10 mouse cellular contexts compared by ENCODE assay signal in genomic region chr6:100526066-100526465, GRCm38 (mm10).
A peak's percentile ranks its signal among the peaks of the same experiment; 100 is the strongest.
DNase-seq lines count a peak whose midpoint lies in the region; ATAC-seq and TF ChIP-seq lines count a peak whose summit lies in the region.
"Had no signal": no experiment of that assay in that cellular context is flagged by ENCODE, and none has a peak within 500 bp of the region (broad histone marks: within the 10 kb centered on the region; RNA-seq: fewer than 3 reads in every experiment).

No protein-coding gene starts in this region.

- no peak for TF ChIP-seq CTCF in C2C12 (IDR thresholded peaks at IDR 0.05; ENCODE audit: control insufficient read depth, insufficient read depth, insufficient read length)

- peaks cover 25% of the 10 kb centered on the region for H3K4me1 ChIP-seq in heart, embryonic 13.5 days
- no peaks in the 10 kb centered on the region for H3K4me1 ChIP-seq in liver, embryonic 16.5 days (ENCODE audit: control insufficient read depth, low read depth, low read length)

- ATAC-seq in heart, embryonic 13.5 days (ENCODE audit: extremely low read depth, insufficient number of reproducible peaks, low FRiP score, low TSS enrichment) = no peak
- ATAC-seq in liver, embryonic 16.5 days (ENCODE audit: low read depth) = no peak

- no peak overlapping the region for H3K27ac ChIP-seq in heart, embryonic 13.5 days (replicated peaks)
- no peak overlapping the region for H3K27ac ChIP-seq in liver, embryonic 16.5 days (ENCODE audit: low read length)
- H3K27ac ChIP-seq: left cerebral cortex, adult 2 months had no signal

- peak overlapping the region; percentile 38 for H3K4me2 ChIP-seq in heart, embryonic 13.5 days
- H3K4me2 ChIP-seq in liver, embryonic 16.5 days (ENCODE audit: low read depth, low read length) = 0 out of 2 replicates have a peak overlapping the region, but pooled peaks have one; percentile 3

- no peak overlapping the region for H3ac ChIP-seq in C2C12 (ENCODE audit: control insufficient read depth, insufficient read length, low read depth)

- H3K27me3 ChIP-seq in C2C12 (ENCODE audit: control insufficient read depth, insufficient read depth, insufficient read length) = peaks cover 3% of the 10 kb centered on the region
- peaks cover 30% of the 10 kb centered on the region for H3K27me3 ChIP-seq in heart, embryonic 13.5 days (replicated peaks)
- no peaks in the 10 kb centered on the region for H3K27me3 ChIP-seq in liver, embryonic 16.5 days (ENCODE audit: control insufficient read depth, insufficient read depth, low read depth, low read length)

- H3K79me2 ChIP-seq in C2C12 (ENCODE audit: control insufficient read depth, insufficient read depth) = no peaks in the 10 kb centered on the region

- no peaks in the 10 kb centered on the region for H3K79me3 ChIP-seq in C2C12 (ENCODE audit: low read depth)

- no peak overlapping the region for H3K4me3 ChIP-seq in C2C12 (ENCODE audit: insufficient read depth, poor library complexity, severe bottlenecking)
- H3K4me3 ChIP-seq in heart, embryonic 13.5 days = no peak overlapping the region
- H3K4me3 ChIP-seq in liver, embryonic 16.5 days (ENCODE audit: low read depth, low read length) = no peak overlapping the region
- H3K4me3 ChIP-seq: erythroblast, embryonic 14.5 days; left cerebral cortex, adult 2 months had no signal

- DNase-seq in heart, adult 8-10 months (ENCODE audit: low spot score) = peak; percentile 17
- DNase-seq in heart, postnatal 36 days = no peak
- no peak for DNase-seq in layer of hippocampus, postnatal 25 days (ENCODE audit: extremely low spot score in 1 of 2, low spot score in 1 of 2)
- no peak for DNase-seq in left cerebral cortex, adult 11 months (ENCODE audit: low spot score)
- DNase-seq in cerebellum, adult 11 months = no peak

- no peaks in the 10 kb centered on the region for H3K36me3 ChIP-seq in C2C12 (ENCODE audit: control insufficient read depth, insufficient read depth)
- no peaks in the 10 kb centered on the region for H3K36me3 ChIP-seq in heart, embryonic 13.5 days
- no peaks in the 10 kb centered on the region for H3K36me3 ChIP-seq in liver, embryonic 16.5 days (ENCODE audit: control insufficient read depth, insufficient read depth)

- 4% methylated on average over 9 of the region's 9 CpGs for WGBS in heart, embryonic 13.5 days
- 5% methylated on average over 9 of the region's 9 CpGs for WGBS in liver, embryonic 16.5 days (ENCODE audit: insufficient replicate concordance)

- H3K9me3 ChIP-seq in heart, embryonic 13.5 days = 0 out of 2 replicates have a peak, but pooled peaks cover 2% of the 10 kb centered on the region
- H3K9me3 ChIP-seq in liver, embryonic 16.5 days (replicated peaks; ENCODE audit: control insufficient read depth, low read length) = no peaks in the 10 kb centered on the region

- H3K9ac ChIP-seq in heart, embryonic 13.5 days = peak overlapping the region; percentile 2; the same call in 1 of the 2 replicates
- H3K9ac ChIP-seq in liver, embryonic 16.5 days (ENCODE audit: low read depth, low read length) = no peak overlapping the region

- intact Hi-C loops in heart, postnatal 36 days (cut with DNase I) = loop anchor here (5.0 kb wide), 2 partner anchors 244 to 724 kb away; no protein-coding TSS in a partner anchor

TF ChIP-seq in C2C12, 6 proteins besides CTCF, POLR2A, EP300 and RAD21:
- TF ChIP-seq MYOD1 (IDR thresholded peaks at IDR 0.05; ENCODE audit: control insufficient read depth, insufficient read length, low read depth) (no peak), USF1 (IDR thresholded peaks at IDR 0.05; ENCODE audit: low read depth) (peak; percentile 31)
TF ChIP-seq in C2C12: peak in this region for 1.
